Mouse (Mus musculus) spleen, adult 2 months (tissue): Measurements from ENCODE around the gene Fbxl15.

ENCODE experiments used
- CTCF ChIP-seq: fragments of 200-500 bp; IDR thresholded peaks from 2 replicates; pipeline ENCODE4 v1.5.1; 2011; ENCODE audit warnings: mild to moderate bottlenecking, inconsistent platforms; ENCODE audit not compliant: insufficient read depth, insufficient read length, insufficient replicate concordance; ENCODE audit errors: extremely low read depth
- POLR2A ChIP-seq: fragments of 200-500 bp; IDR thresholded peaks from 2 replicates; pipeline ENCODE4 v1.6.1; 2011; ENCODE audit warnings: low read depth, low read length, inconsistent platforms

GRCm38 (mm10) chr19:46330696-46331095 is 2.7 kb downstream of the Fbxl15 start:
- no peak for TF ChIP-seq POLR2A
- no peak for TF ChIP-seq CTCF
